Mouse (Mus musculus) MEL (cell line): Measurements from ENCODE around the gene Pcsk5. TPM values are rescaled to one million over a fixed set of nuclear protein-coding genes. Genes with fewer than 3 reads are reported as not detected.

Experiments
- DNase-seq: peaks from one replicate; pipeline ENCODE4 v3.0.0; 2011; ENCODE audit warnings: low read depth, low spot score
- H3K27ac ChIP-seq: 2 replicates; pipeline ENCODE4 v1.5.1; 2012; ENCODE audit warnings: low read depth, mild to moderate bottlenecking, control low read depth, low read length, moderate library complexity; ENCODE audit not compliant: control insufficient read depth
- H3K27me3 ChIP-seq, 2 experiments: fragments of 150-350 bp in 1 of 2; sonication (generic) in 1 of 2; 2 replicates each; pipeline ENCODE4 v1.6.1; 2012; ENCODE audit warnings: low read length in 2 of 2, mild to moderate bottlenecking in 2 of 2, improper control_type of control experiment in 1 of 2, moderate library complexity in 1 of 2; ENCODE audit not compliant: insufficient read depth in 2 of 2, control insufficient read depth in 1 of 2
- H3K36me3 ChIP-seq, 2 experiments: 2 replicates each; pipeline ENCODE4 v1.6.1; 2012 to 2014; ENCODE audit warnings: low read length in 2 of 2, improper control_type of control experiment in 1 of 2, inconsistent platforms in 1 of 2, mild to moderate bottlenecking in 1 of 2; ENCODE audit not compliant: insufficient read depth in 2 of 2, control insufficient read depth in 1 of 2
- H3K4me1 ChIP-seq, 2 experiments: fragments of 150-350 bp in 1 of 2; sonication (generic) in 1 of 2; 2 replicates each; pipeline ENCODE4 v1.6.1; 2012; ENCODE audit warnings: low read length in 2 of 2, improper control_type of control experiment in 1 of 2, mild to moderate bottlenecking in 1 of 2; ENCODE audit not compliant: insufficient read depth in 2 of 2, control insufficient read depth in 1 of 2
- H3K4me3 ChIP-seq, 2 experiments: fragments of 150-350 bp in 1 of 2; sonication (generic) in 1 of 2; 2 replicates each; pipeline ENCODE4 v1.5.1; 2012; ENCODE audit warnings: low read depth in 2 of 2, low read length in 2 of 2, mild to moderate bottlenecking in 2 of 2, moderate library complexity in 2 of 2, control low read depth in 1 of 2, improper control_type of control experiment in 1 of 2; ENCODE audit not compliant: control insufficient read depth in 1 of 2, insufficient read depth in 1 of 2
- H3K79me2 ChIP-seq: 2 replicates; pipeline ENCODE4 v1.6.1; 2012; ENCODE audit warnings: mild to moderate bottlenecking, low read length, moderate library complexity; ENCODE audit not compliant: control insufficient read depth, poor library complexity, insufficient read depth
- H3K9ac ChIP-seq: 2 replicates; pipeline ENCODE4 v1.6.1; 2012; ENCODE audit warnings: low read depth, mild to moderate bottlenecking, control low read depth, low read length, moderate library complexity; ENCODE audit not compliant: control insufficient read depth, poor library complexity, severe bottlenecking
- H3K9me3 ChIP-seq: fragments of 150-350 bp; sonication (generic); replicated peaks from 2 replicates; pipeline ENCODE4 v1.6.1; 2012; ENCODE audit warnings: mild to moderate bottlenecking, low read length, improper control_type of control experiment, moderate library complexity; ENCODE audit not compliant: insufficient read depth
- BHLHE40 ChIP-seq: IDR thresholded peaks from 2 replicates; pipeline ENCODE4 v1.6.1; 2012; ENCODE audit warnings: low read depth, mild to moderate bottlenecking, inconsistent platforms, low read length, improper control_type of control experiment, borderline replicate concordance
- CHD1 ChIP-seq: IDR thresholded peaks from 2 replicates; pipeline ENCODE4 v1.6.1; 2012; ENCODE audit warnings: low read depth, mild to moderate bottlenecking, inconsistent platforms, low read length, improper control_type of control experiment
- CTCF ChIP-seq, 3 experiments: IDR thresholded peaks in 2 of 3; conservative IDR thresholded peaks in 1 of 3; 2 replicates each; pipeline ENCODE4 v1.5.1; 2011 to 2012; ENCODE audit warnings: low read length in 3 of 3, low read depth in 2 of 3, mild to moderate bottlenecking in 2 of 3, improper control_type of control experiment in 1 of 3, inconsistent platforms in 1 of 3, mixed read lengths in 1 of 3, moderate library complexity in 1 of 3; ENCODE audit not compliant: control insufficient read depth in 1 of 3, insufficient read depth in 1 of 3, poor library complexity in 1 of 3, severe bottlenecking in 1 of 3
- E2F4 ChIP-seq: IDR thresholded peaks from 2 replicates; pipeline ENCODE4 v1.6.1; 2011; ENCODE audit warnings: low read depth, low read length, improper control_type of control experiment, borderline replicate concordance
- EP300 ChIP-seq, 2 experiments: IDR thresholded peaks; 2 replicates each; pipeline ENCODE4 v1.6.1; 2011; ENCODE audit warnings: improper control_type of control experiment in 2 of 2, low read length in 2 of 2, low read depth in 1 of 2, mild to moderate bottlenecking in 1 of 2
- ETS1 ChIP-seq: IDR thresholded peaks from 2 replicates; pipeline ENCODE4 v1.6.1; 2012; ENCODE audit warnings: low read depth, mild to moderate bottlenecking, inconsistent platforms, low read length, improper control_type of control experiment, moderate library complexity
- GABPA ChIP-seq: IDR thresholded peaks from 2 replicates; pipeline ENCODE4 v1.6.1; 2012; ENCODE audit warnings: low read depth, mild to moderate bottlenecking, inconsistent platforms, low read length, improper control_type of control experiment, moderate library complexity
- GATA1 ChIP-seq: IDR thresholded peaks from 2 replicates; pipeline ENCODE4 v1.6.1; 2011; ENCODE audit warnings: low read depth, low read length, improper control_type of control experiment
- HCFC1 ChIP-seq: IDR thresholded peaks from 2 replicates; pipeline ENCODE4 v1.6.1; 2012; ENCODE audit warnings: low read depth, mild to moderate bottlenecking, inconsistent platforms, low read length, improper control_type of control experiment, moderate library complexity
- JUND ChIP-seq: IDR thresholded peaks from 2 replicates; pipeline ENCODE4 v1.6.1; 2011; ENCODE audit warnings: low read depth, mild to moderate bottlenecking, improper control_type of control experiment, low read length
- KAT2A ChIP-seq: conservative IDR thresholded peaks from 2 replicates; pipeline ENCODE4 v1.6.1; 2012; ENCODE audit warnings: low read depth, low read length, improper control_type of control experiment, inconsistent platforms
- MAX ChIP-seq: IDR thresholded peaks from 2 replicates; pipeline ENCODE4 v1.6.1; 2011; ENCODE audit warnings: low read length, improper control_type of control experiment
- MEF2A ChIP-seq: IDR thresholded peaks from 2 replicates; pipeline ENCODE4 v1.6.1; 2014; ENCODE audit warnings: low read depth, mild to moderate bottlenecking, inconsistent platforms, low read length, improper control_type of control experiment; ENCODE audit not compliant: poor library complexity, insufficient replicate concordance, severe bottlenecking; ENCODE audit errors: extremely low read depth
- MXI1 ChIP-seq: IDR thresholded peaks from 2 replicates; pipeline ENCODE4 v1.6.1; 2011; ENCODE audit warnings: mild to moderate bottlenecking, low read depth, low read length, improper control_type of control experiment
- MYB ChIP-seq: IDR thresholded peaks from 2 replicates; pipeline ENCODE4 v1.6.1; 2011; ENCODE audit warnings: mild to moderate bottlenecking, low read depth, low read length, improper control_type of control experiment
- MYC ChIP-seq: IDR thresholded peaks from 2 replicates; pipeline ENCODE4 v1.6.1; 2011; ENCODE audit warnings: low read depth, mild to moderate bottlenecking, low read length, improper control_type of control experiment, moderate library complexity
- NRF1 ChIP-seq: IDR thresholded peaks from 2 replicates; pipeline ENCODE4 v1.6.1; 2014; ENCODE audit warnings: low read depth, mild to moderate bottlenecking, inconsistent platforms, low read length, improper control_type of control experiment, moderate library complexity; ENCODE audit not compliant: poor library complexity, insufficient read depth, severe bottlenecking
- POLR2A ChIP-seq, 2 experiments: IDR thresholded peaks; 2 replicates each; pipeline ENCODE4 v1.6.1; 2011 to 2012; ENCODE audit warnings: low read length in 2 of 2, mild to moderate bottlenecking in 2 of 2, control low read depth in 1 of 2, improper control_type of control experiment in 1 of 2, low read depth in 1 of 2, moderate library complexity in 1 of 2; ENCODE audit not compliant: control insufficient read depth in 1 of 2, insufficient read depth in 1 of 2, poor library complexity in 1 of 2
- POLR2AphosphoS2 ChIP-seq: IDR thresholded peaks from 2 replicates; pipeline ENCODE4 v1.6.1; 2011; ENCODE audit warnings: low read length, improper control_type of control experiment
- RAD21 ChIP-seq: IDR thresholded peaks from 2 replicates; pipeline ENCODE4 v1.6.1; 2011; ENCODE audit warnings: mild to moderate bottlenecking, low read depth, low read length, improper control_type of control experiment
- SMC3 ChIP-seq: IDR thresholded peaks from 2 replicates; pipeline ENCODE4 v1.6.1; 2011; ENCODE audit warnings: low read depth, low read length, improper control_type of control experiment
- UBTF ChIP-seq: IDR thresholded peaks from 2 replicates; pipeline ENCODE4 v1.6.1; 2012; ENCODE audit warnings: low read depth, mild to moderate bottlenecking, inconsistent platforms, low read length, improper control_type of control experiment, moderate library complexity, borderline replicate concordance; ENCODE audit not compliant: insufficient read depth
- USF1 ChIP-seq: IDR thresholded peaks from 2 replicates; pipeline ENCODE4 v1.6.1; 2014; ENCODE audit warnings: low read depth, mild to moderate bottlenecking, inconsistent platforms, low read length, improper control_type of control experiment, moderate library complexity
- ZKSCAN1 ChIP-seq: IDR thresholded peaks from 2 replicates; pipeline ENCODE4 v1.6.1; 2012; ENCODE audit warnings: low read depth, mild to moderate bottlenecking, inconsistent platforms, low read length, improper control_type of control experiment, moderate library complexity
- ZMIZ1 ChIP-seq: IDR thresholded peaks from 2 replicates; pipeline ENCODE4 v1.6.1; 2012; ENCODE audit warnings: low read depth, mild to moderate bottlenecking, inconsistent platforms, low read length, improper control_type of control experiment, moderate library complexity
- polyA plus RNA-seq, 2 experiments: library from polyadenylated mRNA; stranded (reverse) in 1 of 2; unstranded in 1 of 2; fragments of >175 nt in 1 of 2; fragments of >200 nt in 1 of 2; gene quantifications; 2 replicates each; pipeline versions ENCODE4 v1.2.1 to v1.2.4; 2012; ENCODE audit warnings: low replicate concordance in 2 of 2, low read depth in 1 of 2; ENCODE audit not compliant: insufficient read length in 2 of 2, insufficient read depth in 1 of 2, missing spikeins in 1 of 2
- total RNA-seq: library from RNA; depleted of rRNA; stranded (reverse); fragments of 300-350 nt; gene quantifications from 2 replicates; pipeline ENCODE4 v1.2.3, GENCODE M21; 2012

Gene Pcsk5
- total and polyA plus RNA-seq, 3 experiments, result not detected

DNA sequence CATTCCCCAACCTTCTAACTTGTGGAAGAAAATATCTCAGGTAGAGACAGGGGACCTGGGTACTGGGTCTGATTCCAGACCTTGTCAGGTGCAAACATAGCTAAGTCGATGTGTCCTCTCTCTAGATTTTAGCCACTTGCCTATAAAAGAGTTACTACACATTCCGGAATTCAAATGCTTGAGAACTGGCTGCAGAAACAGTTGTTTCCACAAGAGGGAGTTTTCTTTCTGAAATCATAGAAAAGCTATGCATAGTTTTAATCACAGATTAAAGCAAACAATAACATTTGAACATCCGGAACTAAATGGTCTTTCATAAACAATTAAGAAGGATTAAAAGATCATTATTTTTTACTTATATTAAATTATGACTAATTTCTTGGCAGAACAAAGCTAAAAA, 19.3 kb upstream of the Pcsk5 start:
- Histone ChIP-seq H3K27ac (no peak overlapping the region), H3K79me2 (no peaks in the 10 kb centered on the region), H3K4me1 (no peaks in the 10 kb centered on the region), H3K27me3 (no peaks in the 10 kb centered on the region), H3K9ac (no peak overlapping the region), H3K36me3 (no peaks in the 10 kb centered on the region), H3K4me3 (no peak overlapping the region), H3K9me3 (no peaks in the 10 kb centered on the region)
- peak; percentile 11 for DNase-seq
- TF ChIP-seq SMC3 (peak; percentile 60), CTCF (IDR thresholded peaks at IDR 0.05 in 2 of 3, conservative IDR thresholded peaks at IDR 0.05 in 1 of 3; ENCODE audit: control insufficient read depth in 1 of 3, insufficient read depth in 1 of 3, low read depth in 2 of 3, low read length in 3 of 3, poor library complexity in 1 of 3, severe bottlenecking in 1 of 3) (peak in 2 of 3 experiments; percentile 8 to 44; a peak in 2 of 6 replicates), RAD21 (peak; percentile 37), ZKSCAN1 (no peak)

DNA sequence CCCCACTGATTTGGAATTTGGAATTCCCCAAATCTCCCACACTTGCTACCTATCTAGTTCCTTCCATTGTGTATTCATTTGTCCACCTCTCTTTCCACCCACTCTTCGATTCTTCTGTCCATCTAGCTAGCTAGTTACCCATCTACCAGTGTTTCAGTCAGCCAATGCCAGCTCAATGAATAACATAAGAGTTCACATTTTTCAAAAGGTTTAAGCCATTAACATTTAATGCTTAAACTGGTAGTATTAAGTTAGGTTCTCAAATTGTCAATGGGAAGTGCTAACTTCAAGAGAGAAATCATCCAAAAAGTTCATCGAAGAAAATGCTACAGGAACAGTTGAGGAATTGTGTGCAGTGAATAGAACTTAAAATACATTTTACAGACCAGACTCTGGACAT, 11.0 kb upstream of the Pcsk5 start:
- Histone ChIP-seq H3K9ac (no peak overlapping the region), H3K27ac (no peak overlapping the region), H3K36me3 (no peaks in the 10 kb centered on the region), H3K4me1 (no peaks in the 10 kb centered on the region), H3K27me3 (no peaks in the 10 kb centered on the region), H3K79me2 (no peaks in the 10 kb centered on the region), H3K4me3 (no peak overlapping the region), H3K9me3 (no peaks in the 10 kb centered on the region)
- TF ChIP-seq GABPA, result no peak
- no peak for TF ChIP-seq MXI1
- TF ChIP-seq ZMIZ1, result no peak
- no peak for DNase-seq

DNA sequence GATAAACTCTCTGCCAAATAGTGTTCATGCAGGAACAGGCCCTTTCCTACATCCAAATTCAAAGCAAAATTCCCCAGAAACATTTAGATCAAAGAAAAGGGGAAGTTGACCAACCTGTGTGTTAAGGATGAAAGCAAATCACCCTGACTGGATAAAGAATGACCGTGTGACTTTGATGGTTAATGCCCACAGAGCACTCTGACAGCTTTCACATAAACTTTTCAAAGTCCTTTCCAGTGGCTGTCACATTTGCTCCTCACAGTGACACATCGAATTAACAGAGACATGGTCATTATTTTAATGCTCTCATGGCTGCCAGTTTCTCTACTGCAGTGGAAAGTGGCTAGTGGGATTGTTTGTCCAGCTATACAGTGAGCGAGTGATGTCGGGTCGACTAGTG, 8.5 kb upstream of the Pcsk5 start:
- Histone ChIP-seq H3K9ac (no peak overlapping the region), H3K36me3 (no peaks in the 10 kb centered on the region), H3K9me3 (no peaks in the 10 kb centered on the region), H3K27ac (no peak overlapping the region), H3K4me1 (no peaks in the 10 kb centered on the region), H3K4me3 (no peak overlapping the region), H3K27me3 (no peaks in the 10 kb centered on the region), H3K79me2 (no peaks in the 10 kb centered on the region)
- TF ChIP-seq KAT2A, result no peak
- no peak for TF ChIP-seq MYC
- TF ChIP-seq MEF2A, result no peak
- TF ChIP-seq EP300 (IDR thresholded peaks at IDR 0.05; ENCODE audit: low read depth in 1 of 2, low read length in 2 of 2), result no peak
- no peak for TF ChIP-seq USF1
- TF ChIP-seq BHLHE40, result no peak
- TF ChIP-seq MYB, result no peak
- TF ChIP-seq GABPA, result no peak
- TF ChIP-seq POLR2AphosphoS2, result no peak
- TF ChIP-seq GATA1, result no peak
- no peak for TF ChIP-seq POLR2A (IDR thresholded peaks at IDR 0.05; ENCODE audit: control insufficient read depth in 1 of 2, insufficient read depth in 1 of 2, low read depth in 1 of 2, low read length in 2 of 2, poor library complexity in 1 of 2)
- TF ChIP-seq NRF1, result no peak
- no peak for TF ChIP-seq E2F4
- TF ChIP-seq ETS1, result no peak
- TF ChIP-seq MAX, result no peak
- no peak for TF ChIP-seq UBTF
- no peak for TF ChIP-seq CTCF (IDR thresholded peaks at IDR 0.05 in 2 of 3, conservative IDR thresholded peaks at IDR 0.05 in 1 of 3; ENCODE audit: control insufficient read depth in 1 of 3, insufficient read depth in 1 of 3, low read depth in 2 of 3, low read length in 3 of 3, poor library complexity in 1 of 3, severe bottlenecking in 1 of 3)
- no peak for TF ChIP-seq CHD1
- no peak for TF ChIP-seq HCFC1
- no peak for TF ChIP-seq JUND
- DNase-seq, result no peak
